Mouse (Mus musculus): ENCODE data around the gene Fosb. TPM values are rescaled to one million over a fixed set of nuclear protein-coding genes. Genes with fewer than 3 reads are reported as not detected.
A peak's percentile ranks its signal among the peaks of the same experiment; 100 is the strongest.

Gene Fosb
- polyA plus RNA-seq, 1 experiment: not detected

DNA sequence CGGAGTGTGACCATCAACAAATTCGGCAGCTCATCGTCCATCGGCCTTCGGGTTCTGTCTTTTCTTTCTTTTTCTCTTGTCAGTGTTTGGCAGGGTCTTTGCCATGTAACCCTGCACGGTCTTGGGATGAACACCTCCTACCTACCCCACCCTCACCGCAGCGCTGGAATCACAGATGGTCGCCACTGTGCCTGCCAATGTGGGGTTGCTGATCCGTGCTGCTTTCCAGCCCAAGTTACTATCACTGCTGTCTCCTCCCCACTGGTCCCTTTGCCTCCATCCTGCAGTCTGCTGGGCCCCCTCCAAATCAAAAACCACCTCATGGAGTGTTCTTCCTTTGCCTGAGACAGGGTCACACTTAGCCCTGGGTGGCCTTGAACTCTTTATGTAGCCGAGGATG is 14.4 kb upstream of the Fosb start:
- Histone ChIP-seq H3K27ac (ENCODE audit: insufficient read depth, low read depth, low read length) (no peak overlapping the region), H3K4me1 (ENCODE audit: control insufficient read depth, insufficient read depth, low read length) (peaks cover 16% of the 10 kb centered on the region), H3K4me3 (ENCODE audit: insufficient read depth, low read depth, low read length) (no peak overlapping the region)
- WGBS: 87% methylated on average over 11 of the region's 11 CpGs
- TF ChIP-seq CTCF (IDR thresholded peaks at IDR 0.05; ENCODE audit: insufficient read depth, low read depth, low read length): no peak
- TF ChIP-seq POLR2A (IDR thresholded peaks at IDR 0.05; ENCODE audit: insufficient read depth, low read depth, low read length): no peak

- WGBS: 65% methylated on average over 9 of the region's 9 CpGs
- Histone ChIP-seq H3K27ac (ENCODE audit: insufficient read depth, low read depth, low read length) (no peak overlapping the region), H3K4me1 (ENCODE audit: control insufficient read depth, insufficient read depth, low read length) (peaks cover 15% of the 10 kb centered on the region), H3K4me3 (ENCODE audit: insufficient read depth, low read depth, low read length) (no peak overlapping the region)
- TF ChIP-seq POLR2A (IDR thresholded peaks at IDR 0.05; ENCODE audit: insufficient read depth, low read depth, low read length): no peak
- TF ChIP-seq CTCF (IDR thresholded peaks at IDR 0.05; ENCODE audit: insufficient read depth, low read depth, low read length): no peak
These were observed 12.6 kb upstream of the Fosb start for GRCm38 (mm10) chr7:19322489-19322888.

DNA sequence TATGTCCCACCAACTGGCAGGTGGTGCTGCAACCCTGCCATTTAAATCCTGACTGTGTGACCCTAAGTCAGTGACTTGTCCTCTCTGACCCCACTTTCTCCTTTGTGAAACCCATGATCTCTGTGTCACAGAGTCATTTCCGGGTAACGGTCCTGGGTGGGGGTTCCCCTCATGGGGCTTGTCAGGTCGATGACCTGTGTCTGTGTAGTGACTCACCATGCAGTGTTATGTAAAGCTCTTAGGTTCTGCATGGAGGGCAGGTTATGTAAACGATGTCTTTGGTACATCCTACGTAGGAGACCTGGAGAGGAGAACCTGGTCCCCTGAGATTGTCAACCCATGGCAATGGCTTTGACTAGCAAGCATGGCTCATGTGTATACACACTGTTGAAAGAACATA is 11.6 kb upstream of the Fosb start:
- TF ChIP-seq CTCF (IDR thresholded peaks at IDR 0.05; ENCODE audit: insufficient read depth, low read depth, low read length): no peak
- TF ChIP-seq POLR2A (IDR thresholded peaks at IDR 0.05; ENCODE audit: insufficient read depth, low read depth, low read length): no peak
- 62% methylated on average over 5 of the region's 5 CpGs for WGBS
- H3K4me3 ChIP-seq (ENCODE audit: insufficient read depth, low read depth, low read length): no peak overlapping the region
- no peak overlapping the region for H3K27ac ChIP-seq (ENCODE audit: insufficient read depth, low read depth, low read length)
- H3K4me1 ChIP-seq (ENCODE audit: control insufficient read depth, insufficient read depth, low read length): peaks cover 10% of the 10 kb centered on the region

GRCm38 (mm10) chr7:19320637-19321036 is 10.8 kb upstream of the Fosb start:
- H3K4me3 ChIP-seq (ENCODE audit: insufficient read depth, low read depth, low read length): peak overlapping the region; percentile 81
- TF ChIP-seq CTCF (IDR thresholded peaks at IDR 0.05; ENCODE audit: insufficient read depth, low read depth, low read length) (no peak), POLR2A (IDR thresholded peaks at IDR 0.05; ENCODE audit: insufficient read depth, low read depth, low read length) (no peak)
- WGBS: 40% methylated on average over 7 of the region's 7 CpGs
- no peak overlapping the region for H3K27ac ChIP-seq (ENCODE audit: insufficient read depth, low read depth, low read length)
- H3K4me1 ChIP-seq (ENCODE audit: control insufficient read depth, insufficient read depth, low read length): peaks cover 7% of the 10 kb centered on the region

GRCm38 (mm10) chr7:19319906-19320305 is 10.1 kb upstream of the Fosb start:
- WGBS: 0% methylated on average over 41 of the region's 41 CpGs
- TF ChIP-seq CTCF (IDR thresholded peaks at IDR 0.05; ENCODE audit: insufficient read depth, low read depth, low read length) (peak; percentile 45; the same call in 1 of the 2 replicates), POLR2A (IDR thresholded peaks at IDR 0.05; ENCODE audit: insufficient read depth, low read depth, low read length) (peak; percentile 81)
- Histone ChIP-seq H3K4me3 (ENCODE audit: insufficient read depth, low read depth, low read length) (peak overlapping the region; percentile 81), H3K4me1 (ENCODE audit: control insufficient read depth, insufficient read depth, low read length) (peaks cover 7% of the 10 kb centered on the region), H3K27ac (ENCODE audit: insufficient read depth, low read depth, low read length) (peak overlapping the region; percentile 92)

DNA sequence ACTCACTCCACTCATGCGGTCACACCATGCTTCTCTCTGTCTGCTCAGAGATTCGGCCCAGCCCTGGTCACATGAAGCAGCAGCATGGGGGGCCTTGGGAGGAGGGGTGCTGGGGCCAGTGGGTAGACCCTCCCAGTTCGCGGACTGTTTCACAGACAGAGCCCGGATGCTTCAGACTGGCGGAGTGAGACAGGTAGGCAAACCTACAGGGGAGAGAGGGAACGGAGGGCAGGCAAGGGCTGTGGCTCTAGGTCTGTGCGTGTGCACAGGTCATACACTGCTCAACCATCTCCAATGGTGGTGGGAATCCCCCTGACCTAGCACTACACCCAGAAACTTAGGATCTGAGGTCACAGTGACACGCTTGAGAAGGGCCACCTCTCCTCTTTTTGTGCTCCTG is 9.6 kb upstream of the Fosb start:
- peak overlapping the region; percentile 92 for H3K27ac ChIP-seq (ENCODE audit: insufficient read depth, low read depth, low read length)
- H3K4me3 ChIP-seq (ENCODE audit: insufficient read depth, low read depth, low read length): peak overlapping the region; percentile 81
- TF ChIP-seq POLR2A (IDR thresholded peaks at IDR 0.05; ENCODE audit: insufficient read depth, low read depth, low read length) (no peak), CTCF (IDR thresholded peaks at IDR 0.05; ENCODE audit: insufficient read depth, low read depth, low read length) (no peak)
- 8% methylated on average over 9 of the region's 9 CpGs for WGBS
- peaks cover 7% of the 10 kb centered on the region for H3K4me1 ChIP-seq (ENCODE audit: control insufficient read depth, insufficient read depth, low read length)

DNA sequence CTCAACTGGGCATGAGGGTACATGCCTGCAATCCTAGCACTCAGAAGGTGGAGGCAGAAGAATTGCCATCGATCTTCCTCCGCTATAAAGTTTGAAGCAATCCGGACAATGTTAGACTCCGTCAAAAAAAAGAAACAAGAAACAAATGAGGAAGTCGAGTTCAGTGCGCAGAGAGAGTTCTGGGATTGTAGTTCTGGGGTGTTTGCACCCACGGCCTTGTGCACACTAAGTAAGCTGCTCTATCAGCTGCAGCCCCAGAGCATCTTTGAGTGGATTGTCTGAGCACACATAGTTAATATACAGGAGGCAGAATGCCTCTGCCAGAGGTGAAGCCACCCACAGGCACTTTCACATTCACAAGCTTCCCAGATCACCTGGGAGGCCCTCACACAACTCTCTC is 8.8 kb upstream of the Fosb start:
- no peak for TF ChIP-seq CTCF (IDR thresholded peaks at IDR 0.05; ENCODE audit: insufficient read depth, low read depth, low read length)
- no peak for TF ChIP-seq POLR2A (IDR thresholded peaks at IDR 0.05; ENCODE audit: insufficient read depth, low read depth, low read length)
- peaks cover 7% of the 10 kb centered on the region for H3K4me1 ChIP-seq (ENCODE audit: control insufficient read depth, insufficient read depth, low read length)
- no peak overlapping the region for H3K4me3 ChIP-seq (ENCODE audit: insufficient read depth, low read depth, low read length)
- WGBS: 79% methylated on average over 7 of the region's 7 CpGs
- H3K27ac ChIP-seq (ENCODE audit: insufficient read depth, low read depth, low read length): no peak overlapping the region

DNA sequence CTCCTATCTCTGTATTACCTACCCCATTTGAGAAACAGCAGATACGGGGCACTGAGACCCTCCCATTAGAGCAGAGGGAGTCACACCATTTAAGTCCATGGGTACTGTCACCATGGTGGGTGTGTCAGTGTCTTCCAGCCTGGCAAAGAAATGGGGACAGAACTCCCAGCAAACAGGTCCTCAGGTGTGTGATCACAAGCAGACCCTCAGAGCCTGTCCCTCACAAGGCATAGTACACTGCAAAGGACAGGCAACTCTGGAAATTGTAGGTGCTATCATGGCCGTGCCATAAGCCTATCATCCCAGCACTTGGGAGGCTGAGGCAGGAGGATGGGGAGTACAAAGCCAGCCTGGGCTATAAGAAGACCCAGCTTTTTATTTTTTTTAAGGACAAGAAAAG is 8.3 kb upstream of the Fosb start:
- H3K4me1 ChIP-seq (ENCODE audit: control insufficient read depth, insufficient read depth, low read length): peaks cover 7% of the 10 kb centered on the region
- no peak overlapping the region for H3K27ac ChIP-seq (ENCODE audit: insufficient read depth, low read depth, low read length)
- 75% methylated on average over 2 of the region's 2 CpGs for WGBS
- H3K4me3 ChIP-seq (ENCODE audit: insufficient read depth, low read depth, low read length): no peak overlapping the region
- TF ChIP-seq POLR2A (IDR thresholded peaks at IDR 0.05; ENCODE audit: insufficient read depth, low read depth, low read length) (no peak), CTCF (IDR thresholded peaks at IDR 0.05; ENCODE audit: insufficient read depth, low read depth, low read length) (no peak)

DNA sequence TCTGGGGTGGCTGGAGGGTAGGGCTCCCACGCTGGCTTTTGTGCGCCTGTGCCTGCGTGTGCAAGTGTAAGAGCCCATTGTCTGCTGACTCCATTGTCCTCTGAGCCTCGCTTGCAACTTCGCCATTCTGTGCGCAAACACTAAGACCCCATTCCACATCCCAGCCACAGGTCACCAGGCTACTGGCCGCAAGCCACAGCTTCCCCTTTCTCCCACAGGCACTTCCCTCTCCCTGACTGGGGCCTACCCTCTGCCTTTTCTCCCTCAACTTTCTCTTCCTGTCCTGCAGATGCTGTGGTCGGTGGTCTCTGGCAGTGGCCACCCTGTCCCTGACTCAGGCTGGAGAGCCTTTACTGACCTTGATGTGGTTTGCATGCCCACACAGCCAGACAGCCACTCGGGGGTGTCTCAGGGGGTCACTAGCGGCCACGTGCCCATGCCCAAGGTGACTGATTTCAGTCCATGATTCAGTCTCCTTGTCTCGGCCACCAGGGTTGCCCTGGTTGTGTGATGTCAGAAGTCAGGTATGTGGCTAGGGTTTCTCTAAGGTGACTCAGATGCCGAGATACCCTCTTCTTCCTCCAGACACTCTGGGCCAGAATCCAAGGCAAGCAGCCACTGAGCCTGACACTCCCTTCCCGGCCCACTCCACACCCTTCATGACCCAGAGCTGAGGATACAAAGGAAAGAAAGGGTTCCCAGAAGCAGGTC is 6.8 kb upstream of the Fosb start:
- 57% methylated on average over 14 of the region's 14 CpGs for WGBS
- no peak overlapping the region for H3K27ac ChIP-seq (ENCODE audit: insufficient read depth, low read depth, low read length)
- no peak overlapping the region for H3K4me3 ChIP-seq (ENCODE audit: insufficient read depth, low read depth, low read length)
- H3K4me1 ChIP-seq (ENCODE audit: control insufficient read depth, insufficient read depth, low read length): peaks cover 7% of the 10 kb centered on the region
- TF ChIP-seq CTCF (IDR thresholded peaks at IDR 0.05; ENCODE audit: insufficient read depth, low read depth, low read length) (no peak), POLR2A (IDR thresholded peaks at IDR 0.05; ENCODE audit: insufficient read depth, low read depth, low read length) (no peak)

Data from olfactory bulb, adult 2 months (tissue).